20 mouse cellular contexts compared by ENCODE assay signal in genomic region chr17:66381338-66381737, GRCm38 (mm10).
DNase-seq lines count a peak whose midpoint lies in the region; ATAC-seq lines count a peak whose summit lies in the region.
"Had no signal": no experiment of that assay in that cellular context is flagged by ENCODE, and none has a peak within 500 bp of the region (broad histone marks: within the 10 kb centered on the region; RNA-seq: fewer than 3 reads in every experiment).

No protein-coding gene starts in this region.

- H3K9ac ChIP-seq in lung, embryonic 16.5 days (ENCODE audit: low read length): no peak overlapping the region
- H3K9ac ChIP-seq: embryonic facial prominence, embryonic 12.5 days; forebrain, embryonic 13.5 days; forebrain, embryonic 15.5 days; forebrain, postnatal 0 days had no signal

- H3K4me2 ChIP-seq in lung, embryonic 16.5 days (ENCODE audit: low read depth, low read length): no peak overlapping the region
- H3K4me2 ChIP-seq: embryonic facial prominence, embryonic 12.5 days; forebrain, embryonic 13.5 days; forebrain, embryonic 15.5 days had no signal

- no peaks in the 10 kb centered on the region for H3K27me3 ChIP-seq in lung, embryonic 16.5 days (ENCODE audit: control insufficient read depth, insufficient read depth, low read depth, low read length)
- H3K27me3 ChIP-seq: embryonic facial prominence, embryonic 12.5 days; forebrain, embryonic 13.5 days; forebrain, embryonic 15.5 days had no signal

- no peaks in the 10 kb centered on the region for H3K9me3 ChIP-seq in lung, embryonic 16.5 days (ENCODE audit: control insufficient read depth, low read length)
- H3K9me3 ChIP-seq: embryonic facial prominence, embryonic 10.5 days; embryonic facial prominence, embryonic 12.5 days; forebrain, embryonic 13.5 days; forebrain, embryonic 15.5 days had no signal

- 45% methylated on average over 6 of the region's 6 CpGs for WGBS in lung, embryonic 16.5 days

- 0 out of 2 replicates have a peak, but pooled peaks have one; percentile 31 for ATAC-seq in lung, embryonic 16.5 days (ENCODE audit: low read depth)
- ATAC-seq: forebrain, embryonic 13.5 days; forebrain, embryonic 15.5 days; forebrain, postnatal 0 days had no signal

- H3K4me3 ChIP-seq in lung, embryonic 16.5 days (ENCODE audit: low read length): no peak overlapping the region
- H3K4me3 ChIP-seq: embryonic facial prominence, embryonic 10.5 days; embryonic facial prominence, embryonic 12.5 days; forebrain, embryonic 13.5 days; forebrain, embryonic 15.5 days had no signal

- 0 out of 2 replicates have a peak, but pooled peaks cover 2% of the 10 kb centered on the region for H3K4me1 ChIP-seq in lung, embryonic 16.5 days (replicated peaks; ENCODE audit: control insufficient read depth, insufficient read depth, low read length)
- H3K4me1 ChIP-seq: embryonic facial prominence, embryonic 10.5 days; embryonic facial prominence, embryonic 12.5 days; forebrain, embryonic 13.5 days; forebrain, embryonic 15.5 days had no signal

- H3K27ac ChIP-seq in lung, embryonic 16.5 days (ENCODE audit: low read length): peak overlapping the region; percentile 24; the same call in 1 of the 2 replicates
- H3K27ac ChIP-seq: embryonic facial prominence, embryonic 10.5 days; embryonic facial prominence, embryonic 12.5 days; forebrain, embryonic 13.5 days; forebrain, embryonic 15.5 days had no signal

- DNase-seq in lung, adult 18-20 months: peak; percentile 57 to 66
- DNase-seq in lung, postnatal 14 days: no peak
- no peak for DNase-seq in lung, postnatal 10 days
- peak; percentile 69 for DNase-seq in lung, postnatal 25 days (ENCODE audit: low spot score)
- DNase-seq in lung, postnatal 36 days: peak; percentile 65
- DNase-seq in adrenal gland, postnatal 14 days: no peak
- DNase-seq: adrenal gland, adult 2 months; adrenal gland, postnatal 10 days; adrenal gland, postnatal 36 days; cerebellum, adult 11 months; cerebellum, adult 18-20 months; cerebellum, adult 9-10 months; cerebellum, postnatal 10 days; cerebellum, postnatal 25 days; forebrain, postnatal 0 days had no signal

- H3K36me3 ChIP-seq in lung, embryonic 16.5 days (ENCODE audit: control insufficient read depth, insufficient read depth, low read length): peaks cover 5% of the 10 kb centered on the region; the same call in 1 of the 2 replicates

Comparison
In these comparisons a context has a peak if more than half of its experiments do, and no peak if none do; other contexts are left out.
1. DNase-seq: peak in lung, adult 18-20 months (2 of 2), lung, postnatal 25 days (single experiment) and lung, postnatal 36 days (single experiment); none in lung, postnatal 14 days (single experiment), lung, postnatal 10 days (single experiment) and adrenal gland, postnatal 14 days (single experiment).